Mouse (Mus musculus): ENCODE results near the gene Selenok.

- TF ChIP-seq POLR2A (IDR thresholded peaks at IDR 0.05; ENCODE audit: low read depth, low read length) (no peak), CTCF (IDR thresholded peaks at IDR 0.05; ENCODE audit: extremely low read depth, insufficient read length, insufficient replicate concordance, low read depth, low read length) (no peak)
Observed at GRCm38 (mm10) chr14:29971446-29971845, 3.3 kb downstream of the Selenok start.
